In genomic region chr11:72301334-72301733, GRCm38 (mm10) we compare ENCODE assay signal across 8 mouse cellular contexts. TPM values are rescaled to one million over a fixed set of nuclear protein-coding genes. Genes with fewer than 3 reads are reported as not detected.
A peak's percentile ranks its signal among the peaks of the same experiment; 100 is the strongest.
DNase-seq lines count a peak whose midpoint lies in the region; ATAC-seq and TF ChIP-seq lines count a peak whose summit lies in the region.

Xaf1 (plus strand) TSS chr11:72301629.

- H3K27ac ChIP-seq in midbrain, embryonic 16.5 days (ENCODE audit: low read length) = no peak within 1 kb of the TSS
- H3K27ac ChIP-seq in midbrain, embryonic 15.5 days = no peak within 1 kb of the TSS
- peak within 1 kb of the TSS; percentile 21; the same call in 1 of the 2 replicates for H3K27ac ChIP-seq in bone marrow macrophage, adult 2 months (ENCODE audit: insufficient read depth, low read depth, low read length)

- no peaks in the 10 kb centered on the region for H3K36me3 ChIP-seq in midbrain, embryonic 16.5 days (ENCODE audit: control insufficient read depth, insufficient read depth, low read length)
- H3K36me3 ChIP-seq in midbrain, embryonic 15.5 days (replicated peaks) = no peaks in the 10 kb centered on the region

- no peaks in the 10 kb centered on the region for H3K27me3 ChIP-seq in midbrain, embryonic 16.5 days (ENCODE audit: control insufficient read depth, insufficient read depth, low read depth, low read length)
- no peaks in the 10 kb centered on the region for H3K27me3 ChIP-seq in midbrain, embryonic 15.5 days (replicated peaks)

- no peak within 1 kb of the TSS for H3K4me3 ChIP-seq in midbrain, embryonic 16.5 days (ENCODE audit: low read depth, low read length)
- no peak within 1 kb of the TSS for H3K4me3 ChIP-seq in midbrain, embryonic 15.5 days
- H3K4me3 ChIP-seq in bone marrow macrophage, adult 2 months (ENCODE audit: insufficient read depth, low read length) = peak within 1 kb of the TSS; percentile 63

- peak; percentile 88 for DNase-seq in heart, adult 8-10 months (ENCODE audit: low spot score)
- DNase-seq in kidney, adult 8-10 months = peak; percentile 61 to 63
- peak; percentile 89 for DNase-seq in lung, postnatal 25 days (ENCODE audit: low spot score)
- DNase-seq in spleen, postnatal 36 days (ENCODE audit: low spot score in 2 of 2) = peak; percentile 65 to 72

- 22% methylated on average over 6 of the region's 6 CpGs for WGBS in midbrain, embryonic 16.5 days
- WGBS in midbrain, embryonic 15.5 days = 30% methylated on average over 6 of the region's 6 CpGs

- no peak for TF ChIP-seq CTCF in bone marrow macrophage, adult 2 months (IDR thresholded peaks at IDR 0.05; ENCODE audit: low read depth, low read length)

- H3K9me3 ChIP-seq in midbrain, embryonic 16.5 days (replicated peaks; ENCODE audit: control insufficient read depth, low read length, poor library complexity, severe bottlenecking) = no peaks in the 10 kb centered on the region
- no peaks in the 10 kb centered on the region for H3K9me3 ChIP-seq in midbrain, embryonic 15.5 days

- no peak within 1 kb of the TSS for H3K9ac ChIP-seq in midbrain, embryonic 16.5 days (ENCODE audit: low read depth, low read length)
- H3K9ac ChIP-seq in midbrain, embryonic 15.5 days = no peak within 1 kb of the TSS

- 0 out of 2 replicates have a peak within 1 kb of the TSS, but pooled peaks have one; percentile 2 for H3K4me2 ChIP-seq in midbrain, embryonic 16.5 days (ENCODE audit: low read length)
- no peak within 1 kb of the TSS for H3K4me2 ChIP-seq in midbrain, embryonic 15.5 days

- no peak for TF ChIP-seq POLR2A in bone marrow macrophage, adult 2 months (IDR thresholded peaks at IDR 0.05; ENCODE audit: borderline replicate concordance, low read depth, low read length)

- ATAC-seq in midbrain, embryonic 16.5 days = no peak
- no peak for ATAC-seq in midbrain, embryonic 15.5 days (replicated peaks)
- ATAC-seq in cerebellum, adult (ENCODE audit: insufficient number of reproducible peaks, low FRiP score, low TSS enrichment) = no peak

- H3K4me1 ChIP-seq in midbrain, embryonic 16.5 days (ENCODE audit: control insufficient read depth, insufficient read depth, low read length) = no peaks in the 10 kb centered on the region
- no peaks in the 10 kb centered on the region for H3K4me1 ChIP-seq in midbrain, embryonic 15.5 days
- H3K4me1 ChIP-seq in bone marrow macrophage, adult 2 months (ENCODE audit: control insufficient read depth, insufficient read depth, low read length) = peaks cover 12% of the 10 kb centered on the region

RNA-seq across cellular contexts. Expression of gene Xaf1, which starts in this region (rescaled TPM):
- polyA plus RNA-seq in midbrain, embryonic 16.5 days (2015; fragmentation: Nextera tagmentation; extraction: Ambion mirVana) = 1.0 and 2.2 TPM in 2 replicates
- 2.0 and 2.1 TPM in 2 replicates for polyA plus RNA-seq in midbrain, embryonic 15.5 days (2015; fragmentation: Nextera tagmentation; extraction: Ambion mirVana)
- polyA plus RNA-seq in bone marrow macrophage, adult 2 months (2012; ENCODE audit: insufficient read depth, insufficient read length, missing spikeins) = 135 and 148 TPM in 2 replicates
- total RNA-seq in heart, adult 8-10 months (2022) = 10 to 100 TPM in 1 of 4 experiments, 1 to 10 TPM in 3; 9.1 to 11.5 (median 9.2) TPM

Comparison
In these comparisons a context has a peak if more than half of its experiments do, and no peak if none do; other contexts are left out.
1. RNA of gene Xaf1 (polyA plus RNA-seq): 135 to 148 TPM in bone marrow macrophage, adult 2 months; 1.0 to 2.2 TPM in midbrain, embryonic 16.5 days and 2.0 to 2.1 TPM in midbrain, embryonic 15.5 days; every median in the first group is over 10 times any median in the second.
2. Peak in every context shown above with its lines, with median percentiles within 50 percentile points of each other: DNase-seq.